Mouse (Mus musculus): ENCODE data around the gene Enkd1. TPM values are rescaled to one million over a fixed set of nuclear protein-coding genes. Genes with fewer than 3 reads are reported as not detected.

The Enkd1 gene
- 1 to 10 TPM; 5.4 to 6.8 TPM for total RNA-seq (2021)

DNA sequence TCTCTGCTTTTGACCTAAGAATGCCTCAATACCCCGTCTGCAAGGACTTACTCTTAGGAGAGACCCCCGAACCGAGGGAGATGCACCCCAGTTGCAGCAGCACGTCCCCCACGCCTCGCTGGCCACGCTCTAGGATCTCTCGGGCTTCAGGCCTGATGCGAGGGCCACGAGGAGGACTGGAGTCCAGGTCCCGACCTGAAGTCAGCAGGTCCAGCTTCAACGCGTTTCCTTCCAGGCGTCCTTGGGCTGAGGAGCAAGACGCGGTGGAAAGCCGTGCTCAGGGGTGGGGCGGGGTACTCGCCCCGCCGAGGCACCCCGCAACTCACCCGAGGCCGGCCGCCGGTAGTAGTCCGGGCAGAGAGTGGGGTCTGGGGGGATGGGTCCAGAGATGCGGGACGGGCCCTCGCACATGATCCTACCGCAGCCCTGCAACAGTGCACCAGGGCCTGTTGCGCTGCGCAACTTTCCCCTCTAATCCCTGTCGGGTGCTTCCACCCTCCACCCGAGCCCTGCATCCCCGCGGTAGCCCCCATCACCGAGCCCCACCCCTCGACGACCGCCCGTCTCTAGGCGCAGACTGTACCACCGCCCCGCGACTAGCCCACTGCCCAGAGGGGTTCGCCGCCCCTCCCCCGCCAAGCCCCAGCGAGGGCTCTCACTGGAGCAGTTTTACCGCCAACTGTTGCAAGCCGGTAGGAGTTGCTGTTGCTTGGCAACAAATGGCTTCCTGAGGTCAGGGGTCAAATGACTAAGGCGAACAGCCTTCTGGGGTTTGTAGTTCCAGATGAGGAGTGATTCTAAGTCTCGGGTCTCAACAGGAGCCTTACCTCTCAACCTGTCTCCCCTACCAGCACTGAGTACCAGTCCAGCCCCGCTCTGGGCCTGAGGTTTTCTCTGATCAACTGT lies at the start of gene Enkd1, which contains the start of gene 4933405L10Rik:
Gene Enkd1 (minus strand): TSS at position 713 of the 906 bp plus-strand sequence.
Gene 4933405L10Rik (plus strand): TSS at position 158 of the 906 bp plus-strand sequence.
- peak; percentile 84 for DNase-seq

DNA sequence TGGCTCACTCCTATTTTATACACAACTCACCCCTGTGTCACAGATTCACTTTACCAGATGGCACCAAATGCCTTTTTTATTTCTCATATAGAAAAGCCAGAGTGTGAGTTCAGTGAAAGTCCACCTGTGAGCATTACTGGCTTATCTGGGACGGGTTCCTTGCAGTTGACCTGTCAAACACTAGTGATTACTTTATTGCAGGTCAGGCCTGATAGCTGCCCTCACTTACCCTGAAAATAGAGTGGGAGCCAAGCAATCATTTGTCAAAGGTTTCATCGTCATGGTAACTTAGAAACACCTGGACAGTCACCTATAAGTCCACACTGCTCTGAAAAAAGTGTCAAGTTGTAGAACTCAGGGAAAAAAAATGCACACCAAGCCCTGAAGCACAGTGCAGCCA lies 46.7 kb upstream of the Enkd1 start:
- no peak for DNase-seq

- no peak for DNase-seq
Measured at GRCm38 (mm10) chr8:105753916-105754315, 45.9 kb upstream of the Enkd1 start.

- DNase-seq = peak; percentile 82
Measured at GRCm38 (mm10) chr8:105750606-105751005, 42.6 kb upstream of the Enkd1 start.

DNA sequence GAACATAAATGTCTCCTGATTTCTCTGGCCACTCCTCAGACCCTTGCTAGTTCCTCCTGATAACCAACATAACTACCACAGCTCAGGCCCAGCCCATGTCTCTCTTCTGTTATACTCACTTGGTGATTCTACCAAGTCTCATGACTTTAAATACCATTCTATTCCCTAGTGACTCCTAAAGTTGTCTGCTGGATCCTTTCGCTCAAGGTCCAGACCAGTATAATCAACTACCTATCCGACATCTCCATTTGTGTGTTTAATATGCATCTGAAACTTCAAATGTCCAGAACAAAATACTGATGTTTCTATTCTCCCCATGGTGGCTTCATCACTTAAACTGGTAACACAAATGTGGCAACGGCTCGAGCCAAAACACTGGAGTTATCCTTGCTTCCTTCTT lies 35.3 kb upstream of the Enkd1 start:
- DNase-seq = no peak

GRCm38 (mm10) chr8:105739216-105739615 lies 31.2 kb upstream of the Enkd1 start:
- no peak for DNase-seq

DNA sequence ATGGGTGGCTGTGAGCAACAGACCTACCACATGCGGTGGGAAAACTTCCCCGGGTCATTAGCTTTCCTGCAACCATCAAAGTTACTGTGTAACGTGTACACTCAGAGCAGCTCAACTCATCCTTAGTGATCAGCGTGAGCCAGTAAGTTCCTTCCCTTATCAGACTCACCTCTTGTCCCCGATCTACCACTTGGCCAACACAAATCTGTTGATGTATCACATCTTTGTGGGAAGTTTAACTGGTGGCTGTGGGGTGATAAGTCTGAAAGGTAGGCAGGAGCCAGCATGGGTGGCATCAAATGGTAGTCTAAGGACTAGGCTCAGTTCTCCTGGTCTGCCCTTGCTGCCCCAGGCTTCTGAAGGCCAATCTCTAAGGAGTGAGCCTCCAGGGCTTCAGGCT lies 24.2 kb upstream of the Enkd1 start:
- no peak for DNase-seq

DNA sequence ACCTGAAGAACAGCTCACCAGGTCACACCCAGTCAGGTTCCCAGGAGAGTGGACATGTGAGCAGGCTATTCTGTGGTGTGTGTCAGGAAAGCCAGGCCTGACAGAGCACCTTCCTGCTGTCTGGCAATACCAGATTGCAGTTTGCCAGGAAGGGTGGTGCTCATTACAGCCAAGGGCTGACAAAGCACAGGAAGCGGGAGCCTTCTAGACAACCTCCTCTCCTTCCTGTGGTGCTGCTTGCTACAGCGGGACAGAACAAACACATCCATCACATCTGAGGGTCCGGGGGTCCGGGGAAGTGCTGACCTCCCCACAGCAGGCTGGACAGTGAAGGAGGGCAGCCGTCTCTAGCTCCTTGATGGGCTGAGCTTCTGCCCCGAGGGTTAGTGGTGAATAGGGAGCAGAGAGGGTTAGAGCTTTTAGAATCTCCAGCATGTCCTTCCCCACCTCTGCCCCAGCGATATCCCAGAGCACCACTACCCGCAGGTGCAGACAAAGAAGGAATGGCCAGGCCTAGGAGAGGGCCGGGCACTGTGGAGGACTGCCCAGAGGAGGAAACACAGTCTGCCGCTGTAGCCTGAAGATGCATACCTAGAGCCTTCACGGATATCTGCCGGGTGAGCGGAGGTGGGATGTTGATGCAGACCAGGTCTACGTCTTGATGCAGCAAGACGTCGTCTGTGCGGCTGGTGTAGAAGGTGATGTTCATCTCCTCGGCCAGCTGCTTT lies 19.6 kb upstream of the Enkd1 start:
- DNase-seq = peak; percentile 57

- DNase-seq = no peak
Measured at GRCm38 (mm10) chr8:105725726-105726125, 17.7 kb upstream of the Enkd1 start.

DNA sequence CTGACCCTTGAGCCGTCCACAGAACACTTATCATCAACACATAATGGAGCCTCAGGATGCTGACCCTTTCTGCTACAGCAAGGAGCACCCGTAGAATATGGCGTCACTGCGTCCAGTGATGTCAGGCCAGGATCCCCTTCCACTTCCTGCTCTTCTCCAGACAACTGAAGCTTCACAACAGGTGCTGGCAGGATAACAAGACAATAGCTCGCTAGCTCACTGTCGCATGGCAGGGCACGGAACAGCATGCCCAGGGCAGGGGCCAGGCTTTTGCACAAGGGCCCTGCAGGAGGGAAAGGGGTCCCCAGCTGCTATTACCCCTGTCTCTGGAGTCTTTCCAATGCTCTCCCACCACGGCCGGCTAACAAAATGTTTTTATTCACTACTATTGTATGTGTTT lies 14.9 kb upstream of the Enkd1 start:
- DNase-seq = no peak

DNA sequence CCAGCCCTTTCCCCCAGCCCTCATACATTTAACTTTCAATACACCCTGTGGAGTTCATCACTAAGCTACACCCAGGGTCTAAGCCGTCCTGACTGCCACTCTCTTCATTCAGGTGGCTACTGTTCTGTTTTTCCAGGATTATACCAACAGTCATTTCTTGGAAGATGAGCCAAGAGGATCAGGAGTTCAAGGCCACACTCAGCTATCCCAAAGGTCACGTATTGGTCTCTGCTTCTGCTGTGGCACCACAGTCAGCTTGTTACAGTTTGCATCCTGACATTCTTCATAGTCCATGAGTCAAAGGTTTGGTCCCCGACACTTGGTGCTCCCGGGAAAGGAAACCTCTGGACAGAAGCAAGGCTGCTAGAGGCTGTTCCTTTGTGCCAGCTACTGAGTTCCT lies 11.6 kb upstream of the Enkd1 start:
- DNase-seq = no peak

GRCm38 (mm10) chr8:105716302-105716945 lies 8.4 kb upstream of the Enkd1 start:
- no peak for DNase-seq

DNA sequence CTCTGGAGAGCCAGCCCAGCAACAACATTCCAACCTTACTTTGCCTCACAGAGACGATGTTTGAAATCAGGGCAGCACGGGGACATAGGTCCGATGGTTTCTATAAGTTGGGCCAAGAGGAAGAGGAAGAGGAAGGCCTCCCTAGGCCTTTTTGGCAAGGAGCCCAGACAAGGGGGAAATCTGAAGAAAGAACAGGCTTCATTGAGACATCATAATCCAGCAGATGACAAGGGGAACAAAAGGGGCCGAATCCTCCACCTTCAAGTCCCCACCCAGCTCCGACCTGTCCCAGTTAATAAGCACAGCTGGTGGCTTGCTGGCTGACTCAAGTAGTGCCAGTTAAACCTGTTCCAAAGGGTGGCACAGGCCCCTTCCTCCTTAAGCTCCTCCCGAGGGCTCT lies 7.0 kb upstream of the Enkd1 start:
- no peak for DNase-seq

GRCm38 (mm10) chr8:105714139-105714538 lies 6.1 kb upstream of the Enkd1 start:
- DNase-seq = peak; percentile 93

DNA sequence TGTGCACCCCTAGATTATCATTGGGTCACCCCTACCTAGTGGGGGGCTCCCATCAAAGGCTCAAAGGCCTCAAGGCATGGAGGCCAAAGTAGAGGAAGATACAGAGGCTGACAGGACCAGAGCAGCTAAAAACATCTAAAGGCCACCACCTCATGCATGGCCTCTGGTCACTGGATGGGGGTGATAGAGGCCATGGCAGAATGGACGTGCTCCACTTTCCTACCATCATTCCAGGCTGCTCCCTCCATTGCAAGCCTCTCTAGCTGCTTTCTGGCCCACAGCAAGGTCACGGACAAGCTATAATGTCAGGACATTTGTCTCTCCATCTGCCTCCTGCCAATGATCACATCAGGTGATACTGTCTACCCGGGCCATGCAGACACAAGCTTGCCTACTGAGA lies 4.3 kb upstream of the Enkd1 start:
- DNase-seq = no peak

DNA sequence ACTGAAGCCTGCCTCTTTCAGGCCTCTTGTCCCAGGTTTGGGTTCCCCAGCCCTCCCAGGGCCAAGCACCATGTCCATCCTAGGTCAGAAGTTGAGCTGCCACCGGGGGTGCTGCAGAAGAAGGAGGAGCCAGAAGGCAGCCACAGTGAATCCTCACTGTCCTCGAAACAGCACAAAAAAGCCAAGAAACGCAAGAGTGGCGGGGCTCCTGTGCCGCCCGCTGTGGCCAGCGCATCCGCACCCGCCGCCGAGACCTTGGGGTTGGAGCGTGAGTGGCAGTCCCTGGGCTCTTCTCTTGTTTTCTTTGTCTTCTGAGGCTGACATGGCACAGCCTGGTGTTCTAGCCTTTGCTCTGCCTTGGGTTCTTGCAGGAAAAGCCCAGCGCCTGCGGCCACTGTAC lies 1.3 kb upstream of the Enkd1 start:
- DNase-seq = no peak

DNA sequence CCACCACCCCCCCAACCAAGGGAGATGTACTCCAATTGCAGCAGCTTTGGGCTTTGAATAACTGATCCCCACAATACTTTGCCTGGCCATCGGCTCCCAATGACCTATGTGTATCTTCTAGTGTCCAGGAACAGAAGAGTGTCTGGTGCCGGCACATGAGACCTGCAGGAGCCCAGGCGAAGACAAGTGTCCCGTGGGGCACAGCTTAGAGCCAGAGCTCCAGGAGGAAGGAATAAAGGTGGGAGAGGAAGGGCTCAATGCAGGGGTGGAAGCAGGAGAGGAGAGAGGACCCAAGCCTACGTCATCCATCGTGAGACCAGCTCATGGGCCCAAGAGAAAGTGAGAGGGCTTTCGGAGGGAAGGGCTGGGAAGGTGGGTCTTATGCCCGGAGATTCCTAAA lies 665 bp upstream of the Enkd1 start:
- no peak for DNase-seq

- DNase-seq = no peak
Measured at GRCm38 (mm10) chr8:105706426-105706825, 1.6 kb downstream of the Enkd1 start.

- no peak for DNase-seq
Measured at GRCm38 (mm10) chr8:105704955-105705354, 3.1 kb downstream of the Enkd1 start.

GRCm38 (mm10) chr8:105704146-105704812 lies 3.7 kb downstream of the Enkd1 start:
- no peak for DNase-seq

DNA sequence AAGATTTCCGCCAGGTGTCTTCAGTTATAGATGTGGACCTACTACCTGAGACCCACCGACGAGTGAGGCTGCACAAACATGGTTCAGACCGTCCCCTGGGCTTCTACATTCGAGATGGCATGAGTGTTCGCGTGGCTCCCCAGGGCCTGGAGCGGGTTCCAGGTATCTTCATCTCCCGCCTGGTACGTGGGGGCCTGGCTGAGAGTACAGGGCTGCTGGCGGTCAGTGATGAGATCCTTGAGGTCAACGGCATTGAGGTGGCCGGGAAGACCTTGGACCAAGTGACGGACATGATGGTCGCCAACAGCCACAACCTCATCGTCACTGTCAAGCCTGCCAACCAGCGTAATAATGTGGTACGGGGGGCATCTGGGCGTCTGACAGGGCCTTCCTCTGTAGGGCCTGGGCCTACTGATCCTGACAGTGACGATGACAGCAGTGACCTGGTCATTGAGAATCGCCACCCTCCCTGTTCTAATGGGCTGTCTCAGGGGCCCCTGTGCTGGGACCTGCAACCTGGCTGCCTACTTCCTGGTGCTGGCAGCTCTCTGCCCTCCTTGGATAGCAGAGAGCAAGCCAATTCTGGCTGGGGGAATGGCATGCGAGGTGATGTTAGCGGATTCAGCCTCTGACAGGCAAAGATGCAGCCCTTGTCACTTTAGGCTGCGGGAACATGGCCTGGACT lies 5.1 kb downstream of the Enkd1 start:
- DNase-seq = no peak

DNA sequence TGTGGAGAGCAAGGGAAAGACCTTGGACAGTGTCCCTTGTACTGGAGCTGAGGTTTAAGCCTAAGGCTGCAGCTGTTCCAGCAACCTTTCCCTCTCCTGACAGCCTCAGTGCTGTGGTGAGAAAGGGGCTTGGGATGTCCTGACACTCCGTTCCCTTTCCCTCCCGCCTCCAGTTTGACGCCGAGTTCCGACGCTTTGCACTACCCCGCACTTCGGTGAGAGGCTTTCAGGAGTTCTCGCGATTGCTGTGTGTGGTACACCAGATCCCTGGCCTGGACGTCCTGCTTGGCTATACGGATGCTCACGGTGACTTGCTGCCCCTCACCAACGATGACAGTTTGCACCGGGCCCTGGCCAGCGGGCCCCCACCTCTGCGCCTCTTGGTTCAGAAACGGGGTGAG lies 6.0 kb downstream of the Enkd1 start:
- DNase-seq = no peak

Data from heart, postnatal 4 days (tissue).